Mouse (Mus musculus): ENCODE measurements around the gene Myo6. TPM values are rescaled to one million over a fixed set of nuclear protein-coding genes. Genes with fewer than 3 reads are reported as not detected.

Gene Myo6
- polyA plus RNA-seq, 1 experiment from 2014 or later = 50.9 TPM

- Histone ChIP-seq H3K9me3 (ENCODE audit: control insufficient read depth) (no peaks in the 10 kb centered on the region), H3K36me3 (ENCODE audit: control insufficient read depth, insufficient read depth) (peaks cover 9% of the 10 kb centered on the region), H3K9ac (ENCODE audit: low read depth, low read length) (no peak overlapping the region), H3K27ac (ENCODE audit: low read depth, low read length) (no peak overlapping the region), H3K4me2 (replicated peaks; ENCODE audit: low read depth) (no peak overlapping the region), H3K4me3 (ENCODE audit: low read depth, low read length) (no peak overlapping the region), H3K27me3 (replicated peaks; ENCODE audit: control insufficient read depth, insufficient read depth, low read length) (no peaks in the 10 kb centered on the region), H3K4me1 (replicated peaks; ENCODE audit: control insufficient read depth, insufficient read depth, low read length) (no peaks in the 10 kb centered on the region)
- ATAC-seq = no peak
- WGBS = 81% methylated on average over 1 of the region's 1 CpGs
- TF ChIP-seq CTCF (IDR thresholded peaks at IDR 0.05; ENCODE audit: low read depth) = no peak
Observed at GRCm38 (mm10) chr9:80237184-80237799, 72.5 kb downstream of the Myo6 start.

GRCm38 (mm10) chr9:80241719-80242118 is 76.9 kb downstream of the Myo6 start:
- TF ChIP-seq CTCF (IDR thresholded peaks at IDR 0.05; ENCODE audit: low read depth) = no peak
- Histone ChIP-seq H3K4me2 (replicated peaks; ENCODE audit: low read depth) (no peak overlapping the region), H3K4me1 (replicated peaks; ENCODE audit: control insufficient read depth, insufficient read depth, low read length) (no peaks in the 10 kb centered on the region), H3K27me3 (replicated peaks; ENCODE audit: control insufficient read depth, insufficient read depth, low read length) (no peaks in the 10 kb centered on the region), H3K27ac (ENCODE audit: low read depth, low read length) (no peak overlapping the region), H3K9me3 (ENCODE audit: control insufficient read depth) (no peaks in the 10 kb centered on the region), H3K36me3 (ENCODE audit: control insufficient read depth, insufficient read depth) (peaks cover 18% of the 10 kb centered on the region), H3K4me3 (ENCODE audit: low read depth, low read length) (no peak overlapping the region), H3K9ac (ENCODE audit: low read depth, low read length) (no peak overlapping the region)
- no peak for ATAC-seq
- 29% methylated on average over 6 of the region's 6 CpGs for WGBS

- no peak overlapping the region for H3K4me3 ChIP-seq (ENCODE audit: low read depth, low read length)
- H3K9ac ChIP-seq (ENCODE audit: low read depth, low read length) = no peak overlapping the region
- WGBS = 83% methylated on average over 10 of the region's 10 CpGs
- H3K4me2 ChIP-seq (replicated peaks; ENCODE audit: low read depth) = no peak overlapping the region
- ATAC-seq = no peak
- no peaks in the 10 kb centered on the region for H3K27me3 ChIP-seq (replicated peaks; ENCODE audit: control insufficient read depth, insufficient read depth, low read length)
- H3K27ac ChIP-seq (ENCODE audit: low read depth, low read length) = no peak overlapping the region
- TF ChIP-seq CTCF (IDR thresholded peaks at IDR 0.05; ENCODE audit: low read depth) = no peak
- no peaks in the 10 kb centered on the region for H3K4me1 ChIP-seq (replicated peaks; ENCODE audit: control insufficient read depth, insufficient read depth, low read length)
- no peaks in the 10 kb centered on the region for H3K9me3 ChIP-seq (ENCODE audit: control insufficient read depth)
- H3K36me3 ChIP-seq (ENCODE audit: control insufficient read depth, insufficient read depth) = peaks cover 13% of the 10 kb centered on the region; the same call in 1 of the 2 replicates
Observed at GRCm38 (mm10) chr9:80252146-80252545, 87.3 kb downstream of the Myo6 start.

GRCm38 (mm10) chr9:80253241-80253640 is 88.4 kb downstream of the Myo6 start:
- no peaks in the 10 kb centered on the region for H3K27me3 ChIP-seq (replicated peaks; ENCODE audit: control insufficient read depth, insufficient read depth, low read length)
- peaks cover 16% of the 10 kb centered on the region for H3K36me3 ChIP-seq (ENCODE audit: control insufficient read depth, insufficient read depth)
- no peak overlapping the region for H3K27ac ChIP-seq (ENCODE audit: low read depth, low read length)
- no peak overlapping the region for H3K9ac ChIP-seq (ENCODE audit: low read depth, low read length)
- H3K4me2 ChIP-seq (replicated peaks; ENCODE audit: low read depth) = no peak overlapping the region
- no peaks in the 10 kb centered on the region for H3K9me3 ChIP-seq (ENCODE audit: control insufficient read depth)
- WGBS = 93% methylated on average over 9 of the region's 9 CpGs
- no peak overlapping the region for H3K4me3 ChIP-seq (ENCODE audit: low read depth, low read length)
- no peaks in the 10 kb centered on the region for H3K4me1 ChIP-seq (replicated peaks; ENCODE audit: control insufficient read depth, insufficient read depth, low read length)
- TF ChIP-seq CTCF (IDR thresholded peaks at IDR 0.05; ENCODE audit: low read depth) = no peak
- no peak for ATAC-seq

GRCm38 (mm10) chr9:80256561-80256960 is 91.7 kb downstream of the Myo6 start:
- no peaks in the 10 kb centered on the region for H3K27me3 ChIP-seq (replicated peaks; ENCODE audit: control insufficient read depth, insufficient read depth, low read length)
- no peaks in the 10 kb centered on the region for H3K4me1 ChIP-seq (replicated peaks; ENCODE audit: control insufficient read depth, insufficient read depth, low read length)
- no peaks in the 10 kb centered on the region for H3K9me3 ChIP-seq (ENCODE audit: control insufficient read depth)
- no peak overlapping the region for H3K4me2 ChIP-seq (replicated peaks; ENCODE audit: low read depth)
- H3K36me3 ChIP-seq (ENCODE audit: control insufficient read depth, insufficient read depth) = peaks cover 9% of the 10 kb centered on the region
- H3K4me3 ChIP-seq (ENCODE audit: low read depth, low read length) = no peak overlapping the region
- WGBS = 61% methylated on average over 2 of the region's 2 CpGs
- H3K9ac ChIP-seq (ENCODE audit: low read depth, low read length) = no peak overlapping the region
- TF ChIP-seq CTCF (IDR thresholded peaks at IDR 0.05; ENCODE audit: low read depth) = no peak
- no peak overlapping the region for H3K27ac ChIP-seq (ENCODE audit: low read depth, low read length)
- ATAC-seq = 0 out of 2 replicates have a peak, but pooled peaks have one; percentile 33

- no peak overlapping the region for H3K4me2 ChIP-seq (replicated peaks; ENCODE audit: low read depth)
- H3K9ac ChIP-seq (ENCODE audit: low read depth, low read length) = no peak overlapping the region
- 61% methylated on average over 6 of the region's 6 CpGs for WGBS
- no peak overlapping the region for H3K4me3 ChIP-seq (ENCODE audit: low read depth, low read length)
- no peaks in the 10 kb centered on the region for H3K4me1 ChIP-seq (replicated peaks; ENCODE audit: control insufficient read depth, insufficient read depth, low read length)
- no peak for ATAC-seq
- no peak overlapping the region for H3K27ac ChIP-seq (ENCODE audit: low read depth, low read length)
- no peaks in the 10 kb centered on the region for H3K9me3 ChIP-seq (ENCODE audit: control insufficient read depth)
- peak; percentile 42 for TF ChIP-seq CTCF (IDR thresholded peaks at IDR 0.05; ENCODE audit: low read depth)
- no peaks in the 10 kb centered on the region for H3K27me3 ChIP-seq (replicated peaks; ENCODE audit: control insufficient read depth, insufficient read depth, low read length)
- peaks cover 14% of the 10 kb centered on the region for H3K36me3 ChIP-seq (ENCODE audit: control insufficient read depth, insufficient read depth)
Observed at GRCm38 (mm10) chr9:80258396-80258795, 93.6 kb downstream of the Myo6 start.

All from intestine, postnatal 0 days (tissue).